12 mouse cellular contexts compared by ENCODE assay signal in genomic region chr9:48111316-48111890, GRCm38 (mm10). TPM values are rescaled to one million over a fixed set of nuclear protein-coding genes. Genes with fewer than 3 reads are reported as not detected.
DNase-seq lines count a peak whose midpoint lies in the region; ATAC-seq and TF ChIP-seq lines count a peak whose summit lies in the region.
"Had no signal": no experiment of that assay in that cellular context is flagged by ENCODE, and none has a peak within 500 bp of the region (broad histone marks: within the 10 kb centered on the region; RNA-seq: fewer than 3 reads in every experiment).

No protein-coding gene starts in this region.

- H3K36me3 ChIP-seq in embryonic facial prominence, embryonic 14.5 days (ENCODE audit: control insufficient read depth, insufficient read depth, low read length): no peaks in the 10 kb centered on the region
- no peaks in the 10 kb centered on the region for H3K36me3 ChIP-seq in embryonic facial prominence, embryonic 10.5 days (replicated peaks)
- H3K36me3 ChIP-seq in thymus, adult 2 months (ENCODE audit: control insufficient read depth, insufficient read depth, low read length): no peaks in the 10 kb centered on the region
- H3K36me3 ChIP-seq: midbrain, embryonic 10.5 days had no signal

- H3K4me3 ChIP-seq in embryonic facial prominence, embryonic 14.5 days (ENCODE audit: low read depth, low read length): no peak overlapping the region
- no peak overlapping the region for H3K4me3 ChIP-seq in embryonic facial prominence, embryonic 10.5 days
- H3K4me3 ChIP-seq in thymus, adult 2 months (ENCODE audit: control insufficient read depth, insufficient read depth, low read length): no peak overlapping the region
- H3K4me3 ChIP-seq: erythroblast, embryonic 14.5 days; midbrain, embryonic 10.5 days had no signal

- 53% methylated on average over 8 of the region's 8 CpGs for WGBS in embryonic facial prominence, embryonic 14.5 days
- 63% methylated on average over 8 of the region's 8 CpGs for WGBS in embryonic facial prominence, embryonic 10.5 days
- 71% methylated on average over 8 of the region's 8 CpGs for WGBS in thymus, adult 2 months

- TF ChIP-seq CTCF in thymus, adult 2 months (IDR thresholded peaks at IDR 0.05; ENCODE audit: borderline replicate concordance, control insufficient read depth, extremely low read depth, insufficient read depth, low read length, poor library complexity): no peak

- H3K27me3 ChIP-seq in embryonic facial prominence, embryonic 14.5 days (replicated peaks; ENCODE audit: control insufficient read depth, insufficient read depth, low read length): no peaks in the 10 kb centered on the region
- peaks cover 7% of the 10 kb centered on the region; the same call in 1 of the 2 replicates for H3K27me3 ChIP-seq in embryonic facial prominence, embryonic 10.5 days (replicated peaks; ENCODE audit: low read depth, poor library complexity, severe bottlenecking)
- no peaks in the 10 kb centered on the region for H3K27me3 ChIP-seq in thymus, adult 2 months (ENCODE audit: control insufficient read depth, insufficient read depth, low read length)

- no peak overlapping the region for H3K4me2 ChIP-seq in embryonic facial prominence, embryonic 14.5 days (ENCODE audit: low read depth, low read length)

- no peaks in the 10 kb centered on the region for H3K4me1 ChIP-seq in embryonic facial prominence, embryonic 14.5 days (ENCODE audit: control insufficient read depth, insufficient read depth, low read length)
- H3K4me1 ChIP-seq in embryonic facial prominence, embryonic 10.5 days: peaks cover 10% of the 10 kb centered on the region; the same call in 1 of the 2 replicates
- H3K4me1 ChIP-seq in thymus, adult 2 months (replicated peaks; ENCODE audit: control insufficient read depth, insufficient read depth, low read length): peaks cover 9% of the 10 kb centered on the region

- no peaks in the 10 kb centered on the region for H3K9me3 ChIP-seq in embryonic facial prominence, embryonic 14.5 days (ENCODE audit: control insufficient read depth, low read length)
- no peaks in the 10 kb centered on the region for H3K9me3 ChIP-seq in embryonic facial prominence, embryonic 10.5 days
- H3K9me3 ChIP-seq: midbrain, embryonic 10.5 days had no signal

- DNase-seq in embryonic facial prominence, embryonic 14.5 days (ENCODE audit: low spot score): peak; percentile 8
- DNase-seq in embryonic facial prominence, embryonic 10.5 days (ENCODE audit: low spot score): no peak
- DNase-seq in right cerebral cortex, adult 18-20 months: peak; percentile 17
- DNase-seq in right cerebral cortex, postnatal 25 days: no peak
- peak; percentile 37 to 69 for DNase-seq in layer of hippocampus, adult 18-20 months (ENCODE audit: low spot score in 2 of 2)
- DNase-seq in urinary bladder, postnatal 4 days (ENCODE audit: low spot score in 2 of 2): no peak
- DNase-seq in testis, postnatal 14 days (ENCODE audit: low spot score): no peak
- no peak for DNase-seq in thymus, adult 2 months
- DNase-seq: gastrocnemius, postnatal 10 days; kidney, postnatal 36 days had no signal

- no peak for ATAC-seq in embryonic facial prominence, embryonic 14.5 days (ENCODE audit: low read depth)

- TF ChIP-seq POLR2A in thymus, adult 2 months (IDR thresholded peaks at IDR 0.05; ENCODE audit: control insufficient read depth, extremely low read depth, insufficient read depth, low read length, poor library complexity): no peak

- H3K27ac ChIP-seq in embryonic facial prominence, embryonic 14.5 days (replicated peaks; ENCODE audit: low read depth, low read length): no peak overlapping the region
- H3K27ac ChIP-seq in embryonic facial prominence, embryonic 10.5 days (replicated peaks): no peak overlapping the region
- no peak overlapping the region for H3K27ac ChIP-seq in thymus, adult 2 months (ENCODE audit: control insufficient read depth, insufficient read depth, low read length)
- H3K27ac ChIP-seq: midbrain, embryonic 10.5 days had no signal

- H3K9ac ChIP-seq in embryonic facial prominence, embryonic 14.5 days (ENCODE audit: low read depth, low read length): no peak overlapping the region

RNA-seq across cellular contexts. Expression of gene Nxpe4, which starts 50.4 kb away (rescaled TPM):
- 7.4 and 8.1 TPM in 2 replicates for polyA plus RNA-seq in embryonic facial prominence, embryonic 14.5 days (2014; fragmentation: Nextera tagmentation; extraction: Ambion mirVana)
- polyA plus RNA-seq in embryonic facial prominence, embryonic 10.5 days (2016; fragmentation: Nextera tagmentation; extraction: Ambion mirVana): 4.1 and 5.9 TPM in 2 replicates
- total RNA-seq in layer of hippocampus, adult 18-20 months (2021): 1 to 10 TPM; 6.3 to 7.4 TPM
- polyA plus RNA-seq in thymus, adult 2 months (2012; rRNA removed): 0.54 TPM in 2 replicates

Comparison
In these comparisons a context has a peak if more than half of its experiments do, and no peak if none do; other contexts are left out.
1. DNase-seq: peak in embryonic facial prominence, embryonic 14.5 days (single experiment), right cerebral cortex, adult 18-20 months (single experiment) and layer of hippocampus, adult 18-20 months (2 of 2); none in embryonic facial prominence, embryonic 10.5 days (single experiment), right cerebral cortex, postnatal 25 days (single experiment), urinary bladder, postnatal 4 days (0 of 2), testis, postnatal 14 days (single experiment) and thymus, adult 2 months (single experiment).